Mouse (Mus musculus) limb, embryonic 14.5 days (tissue): ENCODE data around the gene Phf14. TPM values are rescaled to one million over a fixed set of nuclear protein-coding genes. Genes with fewer than 3 reads are reported as not detected.

Source experiments
- ATAC-seq: fragments of 200-750 bp; cut with Nextera tagmentation; 2 replicates; pipeline ENCODE4 v1.8.0; 2017; ENCODE audit warnings: low read depth, moderate number of reproducible peaks, moderate TSS enrichment; ENCODE audit not compliant: low FRiP score
- DNase-seq: peaks from one replicate; pipeline ENCODE4 v3.0.0-alpha.2; 2015; ENCODE audit warnings: low spot score
- H3K27ac ChIP-seq: fragments of 300-500 bp; sonication (generic); replicated peaks from 2 replicates; pipeline ENCODE4 v1.5.1; 2014; ENCODE audit warnings: low read depth, mild to moderate bottlenecking, low read length, moderate library complexity, mixed read lengths
- H3K27me3 ChIP-seq: fragments of 300-500 bp; sonication (generic); 2 replicates; pipeline ENCODE4 v1.6.1; 2014; ENCODE audit warnings: low read length, mixed read lengths; ENCODE audit not compliant: control insufficient read depth, insufficient read depth
- H3K36me3 ChIP-seq: fragments of 300-500 bp; sonication (generic); 2 replicates; pipeline ENCODE4 v1.6.1; 2014; ENCODE audit warnings: mild to moderate bottlenecking, low read length, moderate library complexity, mixed read lengths; ENCODE audit not compliant: control insufficient read depth, insufficient read depth
- H3K4me1 ChIP-seq: fragments of 300-500 bp; sonication (generic); 2 replicates; pipeline ENCODE4 v1.6.1; 2014; ENCODE audit warnings: antibody characterized with exemption, low read length, mixed read lengths; ENCODE audit not compliant: control insufficient read depth, insufficient read depth
- H3K4me2 ChIP-seq: fragments of 300-500 bp; sonication (generic); replicated peaks from 2 replicates; pipeline ENCODE4 v1.6.1; 2014; ENCODE audit warnings: low read depth, mild to moderate bottlenecking, low read length, moderate library complexity; ENCODE audit not compliant: severe bottlenecking
- H3K4me3 ChIP-seq: fragments of 300-500 bp; sonication (generic); replicated peaks from 2 replicates; pipeline ENCODE4 v1.5.1; 2014; ENCODE audit warnings: low read length
- H3K9ac ChIP-seq: fragments of 300-500 bp; sonication (generic); 2 replicates; pipeline ENCODE4 v1.6.1; 2014; ENCODE audit warnings: mild to moderate bottlenecking, low read depth, low read length, moderate library complexity; ENCODE audit not compliant: severe bottlenecking
- H3K9me3 ChIP-seq: fragments of 300-500 bp; sonication (generic); 2 replicates; pipeline ENCODE4 v1.6.1; 2016; ENCODE audit warnings: low read length; ENCODE audit not compliant: control insufficient read depth
- POLR2A ChIP-seq: fragments of 200-500 bp; IDR thresholded peaks from 2 replicates; pipeline ENCODE4 v1.8.0; 2012; ENCODE audit warnings: inconsistent platforms, mild to moderate bottlenecking, moderate library complexity, borderline replicate concordance; ENCODE audit not compliant: insufficient read depth, insufficient read length; ENCODE audit errors: extremely low read depth
- WGBS: fragments of 180-500 bp; shearing (Covaris S2); extraction: QIAGEN DNeasy Blood & Tissue Kit; methylation state at CpG from one replicate; pipeline ENCODE4 v1.1.7; 2014; 5-methylcytosine and 5-hydroxymethylcytosine counted together
- polyA plus RNA-seq, 2 experiments: library from polyadenylated mRNA; depleted of rRNA in 1 of 2; stranded (reverse) in 1 of 2; unstranded in 1 of 2; fragments of >200 nt; fragmentation: Nextera tagmentation in 1 of 2; extraction: Ambion mirVana in 1 of 2; gene quantifications; 2 replicates each; pipeline versions ENCODE4 v1.2.1 to v1.2.3; 2012 to 2014

The Phf14 gene
- polyA plus RNA-seq, 2 experiments: 43.1 to 101 TPM

- Histone ChIP-seq H3K4me2 (no peak overlapping the region), H3K4me1 (no peaks in the 10 kb centered on the region), H3K27ac (no peak overlapping the region), H3K27me3 (no peaks in the 10 kb centered on the region), H3K36me3 (peaks cover 15% of the 10 kb centered on the region), H3K4me3 (no peak overlapping the region), H3K9ac (no peak overlapping the region), H3K9me3 (no peaks in the 10 kb centered on the region)
- ATAC-seq: no peak
- WGBS: 80% methylated on average over 6 of the region's 6 CpGs
- TF ChIP-seq POLR2A: no peak
- no peak for DNase-seq
These were observed 175.1 kb downstream of the Phf14 start for GRCm38 (mm10) chr6:12082531-12083216.

- H3K9me3 ChIP-seq: no peaks in the 10 kb centered on the region
- no peak overlapping the region for H3K27ac ChIP-seq
- H3K4me3 ChIP-seq: no peak overlapping the region
- WGBS: 92% methylated on average over 5 of the region's 5 CpGs
- H3K36me3 ChIP-seq: peaks cover 15% of the 10 kb centered on the region
- TF ChIP-seq POLR2A: no peak
- no peak overlapping the region for H3K9ac ChIP-seq
- H3K27me3 ChIP-seq: no peaks in the 10 kb centered on the region
- H3K4me1 ChIP-seq: no peaks in the 10 kb centered on the region
- no peak overlapping the region for H3K4me2 ChIP-seq
- DNase-seq: no peak
- no peak for ATAC-seq
These were observed 177.1 kb downstream of the Phf14 start for GRCm38 (mm10) chr6:12084721-12085120.

GRCm38 (mm10) chr6:12089439-12089992 lies 181.9 kb downstream of the Phf14 start:
- no peak overlapping the region for H3K4me3 ChIP-seq
- H3K9me3 ChIP-seq: no peaks in the 10 kb centered on the region
- H3K4me2 ChIP-seq: no peak overlapping the region
- H3K27me3 ChIP-seq: no peaks in the 10 kb centered on the region
- ATAC-seq: no peak
- H3K4me1 ChIP-seq: no peaks in the 10 kb centered on the region
- TF ChIP-seq POLR2A: no peak
- DNase-seq: no peak
- no peak overlapping the region for H3K27ac ChIP-seq
- 59% methylated on average over 3 of the region's 3 CpGs for WGBS
- no peaks in the 10 kb centered on the region for H3K36me3 ChIP-seq
- no peak overlapping the region for H3K9ac ChIP-seq

- no peak overlapping the region for H3K27ac ChIP-seq
- TF ChIP-seq POLR2A: no peak
- 93% methylated on average over 1 of the region's 1 CpGs for WGBS
- no peaks in the 10 kb centered on the region for H3K9me3 ChIP-seq
- no peak overlapping the region for H3K9ac ChIP-seq
- no peak overlapping the region for H3K4me2 ChIP-seq
- H3K27me3 ChIP-seq: no peaks in the 10 kb centered on the region
- ATAC-seq (no peak), DNase-seq (no peak)
- H3K4me3 ChIP-seq: no peak overlapping the region
- H3K4me1 ChIP-seq: no peaks in the 10 kb centered on the region
- no peaks in the 10 kb centered on the region for H3K36me3 ChIP-seq
These were observed 188.1 kb downstream of the Phf14 start for GRCm38 (mm10) chr6:12095716-12096115.

GRCm38 (mm10) chr6:12097125-12097524 lies 189.5 kb downstream of the Phf14 start:
- Histone ChIP-seq H3K27ac (no peak overlapping the region), H3K9me3 (no peaks in the 10 kb centered on the region), H3K36me3 (no peaks in the 10 kb centered on the region), H3K4me3 (no peak overlapping the region), H3K27me3 (no peaks in the 10 kb centered on the region), H3K9ac (no peak overlapping the region), H3K4me1 (no peaks in the 10 kb centered on the region), H3K4me2 (no peak overlapping the region)
- no peak for TF ChIP-seq POLR2A
- WGBS: 49% methylated on average over 4 of the region's 4 CpGs
- ATAC-seq: no peak
- no peak for DNase-seq
